Mouse (Mus musculus) adrenal gland (tissue): ENCODE data around the gene Dupd1.

Experiments
- intact Hi-C: fragments of 180-260 bp; cut with DNase I; formaldehyde crosslinking; loops from one replicate; pipeline ENCODE4 v1.15.1; 2025
- long read RNA-seq, 2 experiments: library from polyadenylated mRNA; unstranded; transcript quantifications; one replicate each; pipeline ENCODE4 v2.0.0; 2020; ENCODE audit warnings: borderline replicate concordance in 1 of 2; ENCODE audit not compliant: insufficient replicate concordance in 1 of 2

The Dupd1 gene
- long read RNA-seq, experiment 1, partial matches to known transcripts = 0 of 2 reads
- long read RNA-seq, experiment 1, other reads (novel, unspliced or antisense) = 2 of 2 reads
- long read RNA-seq, experiment 2 = 0 reads

- intact Hi-C loops = no loop called here
These were observed at the start of gene Dupd1 for GRCm38 (mm10) chr14:21714486-21714885. TSS of gene Dupd1 (minus strand) at chr14:21714576.

- intact Hi-C loops = no loop called here
These were observed 49.4 kb upstream of the Dupd1 start for GRCm38 (mm10) chr14:21763736-21764135.

GRCm38 (mm10) chr14:21761560-21761959, 47.2 kb upstream of the Dupd1 start:
- intact Hi-C loops = no loop called here

- intact Hi-C loops = loop anchor here (5.0 to 10.0 kb wide), 2 partner anchors 51 to 94 kb away; partner anchors contain the start of gene Comtd1
These were observed 39.0 kb upstream of the Dupd1 start for GRCm38 (mm10) chr14:21753367-21753766.

- intact Hi-C loops = loop anchor here (5.0 to 10.0 kb wide), 2 partner anchors 52 to 95 kb away; partner anchors contain the start of gene Comtd1
These were observed 38.0 kb upstream of the Dupd1 start for GRCm38 (mm10) chr14:21752411-21752810.

- intact Hi-C loops = loop anchor here (5.0 to 10.0 kb wide), 2 partner anchors 54 to 96 kb away; partner anchors contain the start of gene Comtd1
These were observed 36.6 kb upstream of the Dupd1 start, which contains the start of gene Dusp13 for GRCm38 (mm10) chr14:21750881-21751542. TSS of gene Dusp13 (minus strand) at chr14:21751181.

GRCm38 (mm10) chr14:21750008-21750880, 35.9 kb upstream of the Dupd1 start, which contains the start of gene Samd8:
TSS of gene Samd8 (plus strand) at chr14:21750531.
- intact Hi-C loops = loop anchor here (5.0 to 10.0 kb wide), 2 partner anchors 55 to 97 kb away; partner anchors contain the start of gene Comtd1

GRCm38 (mm10) chr14:21748142-21748870, 33.9 kb upstream of the Dupd1 start:
- intact Hi-C loops = loop anchor here (10.0 kb wide), 1 partner anchor 244 kb away; no protein-coding TSS in a partner anchor

GRCm38 (mm10) chr14:21747436-21748141, 33.2 kb upstream of the Dupd1 start:
- intact Hi-C loops = loop anchor here (10.0 kb wide), 1 partner anchor 243 kb away; no protein-coding TSS in a partner anchor

- intact Hi-C loops = loop anchor here (10.0 kb wide), 1 partner anchor 242 kb away; no protein-coding TSS in a partner anchor
These were observed 32.5 kb upstream of the Dupd1 start for GRCm38 (mm10) chr14:21746846-21747245.

GRCm38 (mm10) chr14:21746251-21746650, 31.9 kb upstream of the Dupd1 start:
- intact Hi-C loops = loop anchor here (10.0 kb wide), 1 partner anchor 241 kb away; no protein-coding TSS in a partner anchor

GRCm38 (mm10) chr14:21745149-21745548, 30.8 kb upstream of the Dupd1 start:
- intact Hi-C loops = loop anchor here (10.0 kb wide), 1 partner anchor 240 kb away; no protein-coding TSS in a partner anchor

GRCm38 (mm10) chr14:21744169-21744568, 29.8 kb upstream of the Dupd1 start:
- intact Hi-C loops = loop anchor here (5.0 to 10.0 kb wide), 3 partner anchors 239 to 622 kb away; no protein-coding TSS in a partner anchor

- intact Hi-C loops = loop anchor here (5.0 to 10.0 kb wide), 3 partner anchors 238 to 620 kb away; no protein-coding TSS in a partner anchor
These were observed 28.1 kb upstream of the Dupd1 start for GRCm38 (mm10) chr14:21742441-21742840.

GRCm38 (mm10) chr14:21741786-21742185, 27.4 kb upstream of the Dupd1 start:
- intact Hi-C loops = loop anchor here (2.0 to 10.0 kb wide), 4 partner anchors 63 to 619 kb away; no protein-coding TSS in a partner anchor

GRCm38 (mm10) chr14:21741314-21741713, 26.9 kb upstream of the Dupd1 start:
- intact Hi-C loops = loop anchor here (2.0 to 10.0 kb wide), 4 partner anchors 63 to 619 kb away; no protein-coding TSS in a partner anchor

- intact Hi-C loops = loop anchor here (2.0 to 10.0 kb wide), 4 partner anchors 62 to 618 kb away; no protein-coding TSS in a partner anchor
These were observed 26.0 kb upstream of the Dupd1 start for GRCm38 (mm10) chr14:21740345-21740744.

- intact Hi-C loops = no loop called here
These were observed 18.9 kb upstream of the Dupd1 start for GRCm38 (mm10) chr14:21733131-21733905.

- intact Hi-C loops = no loop called here
These were observed 15.6 kb upstream of the Dupd1 start for GRCm38 (mm10) chr14:21729936-21730335.
